Mouse (Mus musculus) liver, adult 2 months (tissue): ENCODE results near the gene Prex1.

Experiments used
- CTCF ChIP-seq: fragments of 200-500 bp; IDR thresholded peaks from 2 replicates; pipeline ENCODE4 v1.5.1; 2011; ENCODE audit warnings: low read depth, low read length, control low read depth
- POLR2A ChIP-seq: fragments of 200-500 bp; IDR thresholded peaks from 2 replicates; pipeline ENCODE4 v1.6.1; 2011; ENCODE audit warnings: low read length, control low read depth; ENCODE audit not compliant: insufficient read depth; ENCODE audit errors: extremely low read depth

DNA sequence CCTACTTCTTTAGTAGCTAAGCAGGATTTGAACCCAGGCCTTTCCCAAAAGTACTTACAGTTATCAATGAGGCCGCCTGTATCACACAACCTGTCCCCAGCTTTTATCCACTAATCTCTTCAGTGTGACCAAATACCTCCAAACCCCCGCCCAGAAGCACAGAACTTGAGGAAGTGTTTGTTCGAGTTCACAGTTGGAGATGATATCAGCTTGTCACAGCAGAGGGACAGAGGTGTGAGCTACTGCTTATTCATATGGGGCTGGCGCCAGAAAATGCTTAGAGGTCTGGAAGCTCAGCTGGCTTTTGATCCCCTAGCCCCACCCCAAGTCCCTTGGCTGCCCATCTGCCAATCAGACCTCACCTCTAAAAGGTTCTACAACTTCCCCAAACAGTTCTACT is 40.6 kb upstream of the Prex1 start:
- TF ChIP-seq POLR2A (no peak), CTCF (no peak)
